Mouse (Mus musculus) embryo, embryonic 11.5 days (tissue): ENCODE measurements around the gene Celf1.

Source experiments
- DNase-seq: peaks from one replicate; pipeline ENCODE4 v3.0.0-alpha.2; 2012; ENCODE audit warnings: low read depth, low spot score

Gene Celf1

DNA sequence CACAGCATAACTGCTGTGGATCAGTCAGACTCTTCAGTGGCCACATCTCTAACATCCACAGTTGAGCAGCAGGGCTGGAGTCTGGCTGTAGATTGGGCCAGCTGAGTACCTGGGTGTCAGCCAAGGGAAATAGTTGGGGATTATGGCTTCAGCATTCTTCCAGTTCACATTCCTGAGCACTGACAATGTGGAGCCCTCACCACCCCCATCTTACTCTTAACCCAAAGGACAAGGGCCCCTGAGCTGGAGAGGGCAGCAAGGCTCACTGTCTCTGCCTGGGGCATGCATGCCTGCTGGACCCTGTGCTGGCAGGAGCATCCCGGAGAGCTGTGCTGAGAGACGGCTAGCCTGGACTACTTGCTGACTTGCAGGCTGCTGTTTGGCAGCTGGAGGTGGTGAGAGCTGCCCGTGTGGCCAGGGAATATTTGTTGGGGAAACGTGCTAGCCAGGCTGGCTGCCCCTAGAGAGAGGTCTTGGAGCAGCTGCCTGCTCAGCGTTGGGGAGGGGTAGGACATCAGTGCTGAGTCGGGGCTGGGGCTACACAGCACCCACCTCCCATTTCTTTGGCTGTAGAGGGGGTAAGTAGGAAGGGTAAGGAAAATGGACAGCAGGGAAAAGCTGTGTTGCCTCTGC is 121.8 kb downstream of the Celf1 start:
- no peak for DNase-seq

DNA sequence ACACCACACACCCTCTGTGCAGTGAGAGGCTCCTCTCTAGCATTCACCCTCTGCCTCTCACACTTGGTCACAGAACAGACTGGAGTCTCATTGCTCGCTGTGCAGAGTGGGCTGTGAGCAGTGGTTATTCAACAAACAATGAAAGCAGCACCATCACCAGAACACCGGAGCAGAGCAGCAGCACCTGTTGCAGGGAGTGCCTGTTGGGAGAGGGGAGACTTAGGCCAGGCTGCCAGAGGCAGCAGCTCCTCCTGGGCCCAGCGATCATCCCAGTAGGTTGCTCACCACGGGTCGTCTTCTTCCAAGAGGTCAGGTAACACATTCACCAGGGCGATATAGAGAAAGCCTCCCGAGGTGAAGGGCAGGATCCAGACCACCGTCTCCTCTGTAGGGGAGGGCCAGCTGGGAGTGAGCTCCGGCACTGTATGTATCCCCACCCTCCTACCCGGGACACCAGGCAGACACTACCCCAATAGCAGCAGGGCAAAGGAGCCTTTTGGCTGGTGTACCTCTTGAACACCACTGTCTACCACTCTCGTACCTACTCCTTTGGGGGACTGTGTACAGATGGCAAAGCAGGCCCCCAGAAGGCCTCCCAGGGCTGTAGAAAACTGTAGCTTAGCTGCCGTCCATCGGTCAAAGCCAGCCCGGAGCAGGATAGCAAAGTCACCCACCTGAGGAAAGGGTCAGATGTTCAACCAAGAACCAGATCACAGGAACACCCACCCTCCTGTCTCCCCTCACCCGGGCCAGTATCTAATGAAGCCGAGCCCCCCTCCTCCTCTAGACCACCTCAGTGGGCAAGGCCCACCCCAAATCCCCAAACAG is 122.8 kb downstream of the Celf1 start:
- DNase-seq, result no peak

DNA sequence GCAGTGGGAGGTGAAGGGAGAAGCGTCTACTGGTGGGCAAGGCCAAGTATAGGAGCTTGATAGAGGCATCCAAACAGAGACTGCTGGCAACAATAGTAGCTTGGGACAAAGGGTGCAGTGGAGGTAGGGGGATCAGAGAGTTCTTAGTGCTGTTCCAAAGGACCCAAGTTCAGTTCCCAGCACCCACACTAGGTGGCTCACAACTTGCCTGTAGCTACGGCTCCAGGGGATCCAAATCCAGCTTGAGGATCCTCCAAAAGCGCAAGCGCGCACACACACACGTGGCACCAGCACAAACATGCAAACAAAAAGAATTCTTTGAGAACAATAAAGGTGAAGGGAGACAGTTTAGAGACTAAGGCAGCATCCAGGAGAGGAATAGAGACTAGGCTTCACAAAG is 124.0 kb downstream of the Celf1 start:
- DNase-seq, result no peak

DNA sequence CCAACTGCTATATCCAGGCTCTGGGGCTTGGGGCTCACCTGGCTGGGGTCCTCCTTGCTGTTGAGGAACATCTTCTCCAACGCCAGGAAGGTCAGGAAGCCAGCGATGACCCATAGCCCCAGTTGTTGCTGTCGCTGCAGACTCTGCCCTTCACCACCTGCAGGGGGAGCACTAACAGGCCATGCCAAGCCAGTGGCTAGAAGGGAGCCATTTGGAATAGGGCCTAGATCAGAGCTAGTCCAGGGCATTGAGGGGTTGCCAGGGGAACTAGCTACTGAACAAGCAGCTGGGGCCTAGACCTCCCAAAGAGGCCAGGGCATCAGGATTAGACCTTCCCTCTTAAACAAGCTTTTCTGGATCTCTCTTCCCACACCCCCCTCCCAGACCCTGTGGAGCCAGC is 125.4 kb downstream of the Celf1 start:
- DNase-seq, result no peak

DNA sequence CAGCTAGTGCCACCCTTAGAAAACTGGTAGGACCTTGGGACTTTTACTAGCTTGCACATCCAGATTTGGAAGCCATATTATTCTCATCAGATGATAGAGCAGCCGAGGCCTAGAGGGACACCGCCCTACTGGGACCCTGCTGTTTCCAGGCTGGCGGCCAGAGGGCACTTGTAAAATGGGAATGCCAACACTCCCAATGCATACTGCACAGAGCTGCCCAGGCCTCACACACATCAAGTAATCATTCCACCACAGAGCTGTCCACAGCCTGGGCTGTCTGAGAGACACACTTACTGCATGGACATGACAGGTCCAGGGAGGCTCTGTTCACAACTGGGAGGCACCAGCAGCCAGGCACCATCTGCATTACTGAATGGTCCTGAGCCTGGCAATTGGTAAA is 126.3 kb downstream of the Celf1 start:
- no peak for DNase-seq

DNA sequence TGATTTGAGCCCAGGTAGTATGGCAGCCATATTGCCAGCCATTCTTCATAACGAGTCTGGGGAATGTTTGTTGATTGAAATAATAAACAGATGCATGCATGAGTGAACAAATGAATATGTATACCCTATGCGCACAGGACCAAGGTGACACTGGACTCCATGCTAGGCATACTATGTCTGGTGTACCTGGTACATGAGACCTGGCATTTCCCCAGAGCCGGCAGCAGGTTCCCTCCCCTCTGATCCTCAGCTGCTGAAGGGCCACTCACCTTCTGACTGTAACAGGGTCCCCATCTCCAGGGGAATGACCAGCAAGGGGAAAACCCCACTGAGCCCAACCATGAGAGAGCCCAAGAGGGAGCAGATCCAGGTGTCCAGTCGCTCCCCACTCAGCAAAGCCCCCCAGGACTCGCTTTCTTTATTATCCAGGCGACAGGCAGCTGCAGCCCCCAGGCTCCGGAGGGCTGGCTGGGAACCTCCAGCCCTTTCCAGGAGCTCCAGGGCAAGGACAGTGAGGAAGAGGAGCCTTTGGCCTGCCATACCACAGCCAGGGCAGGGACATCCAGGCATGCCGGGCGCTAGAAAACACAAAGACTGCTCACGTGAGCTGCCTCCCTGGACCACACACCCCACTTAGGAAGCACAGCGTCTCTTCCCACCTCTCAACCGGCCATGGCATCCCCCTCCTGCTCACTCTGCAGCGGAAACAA is 128.1 kb downstream of the Celf1 start:
- no peak for DNase-seq

DNA sequence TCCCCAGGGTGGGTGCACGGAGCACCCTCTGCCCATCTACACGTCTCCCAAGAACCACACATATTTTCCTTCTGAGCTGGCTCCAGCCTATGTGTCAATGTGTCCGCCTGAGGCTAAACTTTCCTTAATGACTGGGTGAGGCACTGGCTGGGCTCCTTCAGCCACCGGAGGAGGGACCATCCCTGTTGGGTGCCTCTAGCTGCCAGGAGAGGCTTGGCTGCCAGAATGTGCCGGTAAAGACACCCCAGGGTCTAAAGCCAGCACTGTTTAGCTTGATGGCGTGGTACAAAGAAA is 128.6 kb downstream of the Celf1 start:
- no peak for DNase-seq
